ENCODE assay signal across 36 mouse cellular contexts in genomic region chr17:26835956-26836355, GRCm38 (mm10). TPM values are rescaled to one million over a fixed set of nuclear protein-coding genes. Genes with fewer than 3 reads are reported as not detected.
A peak's percentile ranks its signal among the peaks of the same experiment; 100 is the strongest.
DNase-seq lines count a peak whose midpoint lies in the region; ATAC-seq lines count a peak whose summit lies in the region.
"Had no signal": no experiment of that assay in that cellular context is flagged by ENCODE, and none has a peak within 500 bp of the region (broad histone marks: within the 10 kb centered on the region; RNA-seq: fewer than 3 reads in every experiment).

No protein-coding gene starts in this region.

- 31% methylated on average over 8 of the region's 8 CpGs for whole genome bisulfite sequencing in heart, embryonic 13.5 days
- 4% methylated on average over 8 of the region's 8 CpGs for WGBS in embryonic facial prominence, embryonic 10.5 days
- 5% methylated on average over 8 of the region's 8 CpGs for WGBS in limb, embryonic 10.5 days
- 4% methylated on average over 8 of the region's 8 CpGs for WGBS in forebrain, embryonic 10.5 days

- ATAC-seq in heart, embryonic 13.5 days (ENCODE audit: extremely low read depth, insufficient number of reproducible peaks, low FRiP score, low TSS enrichment) = no peak
- ATAC-seq: forebrain, postnatal 0 days; hindbrain, postnatal 0 days; intestine, postnatal 0 days had no signal

- H3K9ac ChIP-seq in heart, embryonic 13.5 days = peak overlapping the region; percentile 100
- H3K9ac ChIP-seq: forebrain, embryonic 12.5 days; forebrain, postnatal 0 days; hindbrain, embryonic 12.5 days; limb, embryonic 12.5 days; liver, embryonic 15.5 days; lung, embryonic 14.5 days had no signal

- peaks cover 73% of the 10 kb centered on the region for H3K27me3 ChIP-seq in heart, embryonic 13.5 days (replicated peaks)
- H3K27me3 ChIP-seq in embryonic facial prominence, embryonic 10.5 days (replicated peaks; ENCODE audit: low read depth, poor library complexity, severe bottlenecking) = peaks cover 89% of the 10 kb centered on the region
- peaks cover 90% of the 10 kb centered on the region for H3K27me3 ChIP-seq in limb, embryonic 10.5 days (ENCODE audit: low read depth, poor library complexity, severe bottlenecking)
- peaks cover 88% of the 10 kb centered on the region for H3K27me3 ChIP-seq in forebrain, embryonic 10.5 days (ENCODE audit: poor library complexity, severe bottlenecking)

- H3K27ac ChIP-seq in heart, embryonic 13.5 days (replicated peaks) = peak overlapping the region; percentile 94
- no peak overlapping the region for H3K27ac ChIP-seq in embryonic facial prominence, embryonic 10.5 days (replicated peaks)
- H3K27ac ChIP-seq in limb, embryonic 10.5 days = no peak overlapping the region
- no peak overlapping the region for H3K27ac ChIP-seq in forebrain, embryonic 10.5 days
- H3K27ac ChIP-seq: forebrain, embryonic 12.5 days; hindbrain, embryonic 12.5 days; hindbrain, postnatal 0 days; limb, embryonic 12.5 days; liver, embryonic 15.5 days had no signal

- H3K4me1 ChIP-seq in heart, embryonic 13.5 days = peaks cover 20% of the 10 kb centered on the region
- H3K4me1 ChIP-seq in embryonic facial prominence, embryonic 10.5 days = peaks cover 12% of the 10 kb centered on the region
- H3K4me1 ChIP-seq in limb, embryonic 10.5 days = peaks cover 10% of the 10 kb centered on the region
- peaks cover 17% of the 10 kb centered on the region for H3K4me1 ChIP-seq in forebrain, embryonic 10.5 days

- H3K9me3 ChIP-seq in heart, embryonic 13.5 days = peaks cover 2% of the 10 kb centered on the region; the same call in 1 of the 2 replicates
- no peaks in the 10 kb centered on the region for H3K9me3 ChIP-seq in embryonic facial prominence, embryonic 10.5 days
- H3K9me3 ChIP-seq in limb, embryonic 10.5 days (replicated peaks) = no peaks in the 10 kb centered on the region
- H3K9me3 ChIP-seq in forebrain, embryonic 10.5 days = no peaks in the 10 kb centered on the region
- H3K9me3 ChIP-seq: forebrain, embryonic 12.5 days; hindbrain, embryonic 12.5 days; liver, embryonic 15.5 days had no signal

- DNase-seq in heart, adult 11 months = peak; percentile 88
- DNase-seq in heart, postnatal 14 days = no peak
- DNase-seq in heart, adult 8-10 months (ENCODE audit: low spot score) = no peak
- peak; percentile 9 for DNase-seq in embryonic facial prominence, embryonic 10.5 days (ENCODE audit: low spot score)
- peak; percentile 36 for DNase-seq in limb, embryonic 10.5 days (ENCODE audit: low spot score)
- DNase-seq in layer of hippocampus, postnatal 25 days (ENCODE audit: extremely low spot score in 1 of 2, low spot score in 1 of 2) = no peak
- DNase-seq in forebrain, embryonic 10.5 days (ENCODE audit: extremely low spot score, low spot score) = no peak
- DNase-seq: adrenal gland, postnatal 10 days; cerebellum, adult 11 months; cerebellum, adult 9-10 months; cerebellum, postnatal 36 days; embryo, embryonic 11 days; forebrain, postnatal 0 days; gastrocnemius, postnatal 10 days; kidney, adult 9 months; kidney, postnatal 10 days; lung, embryonic 14.5 days; lung, postnatal 14 days; midbrain, embryonic 14.5 days; retina, postnatal 1 day; right cerebral cortex, postnatal 14 days had no signal

- peak overlapping the region; percentile 83 for H3K4me2 ChIP-seq in heart, embryonic 13.5 days
- H3K4me2 ChIP-seq: forebrain, embryonic 12.5 days; hindbrain, embryonic 12.5 days; limb, embryonic 12.5 days; liver, embryonic 15.5 days; lung, embryonic 14.5 days had no signal

- H3K36me3 ChIP-seq in heart, embryonic 13.5 days = peaks cover 61% of the 10 kb centered on the region
- H3K36me3 ChIP-seq in embryonic facial prominence, embryonic 10.5 days (replicated peaks) = no peaks in the 10 kb centered on the region
- no peaks in the 10 kb centered on the region for H3K36me3 ChIP-seq in limb, embryonic 10.5 days
- H3K36me3 ChIP-seq in forebrain, embryonic 10.5 days (replicated peaks) = no peaks in the 10 kb centered on the region
- H3K36me3 ChIP-seq: forebrain, embryonic 12.5 days; hindbrain, embryonic 12.5 days; limb, embryonic 12.5 days; liver, embryonic 15.5 days had no signal

- H3K4me3 ChIP-seq in heart, embryonic 13.5 days = peak overlapping the region; percentile 80
- no peak overlapping the region for H3K4me3 ChIP-seq in embryonic facial prominence, embryonic 10.5 days
- no peak overlapping the region for H3K4me3 ChIP-seq in limb, embryonic 10.5 days
- H3K4me3 ChIP-seq in forebrain, embryonic 10.5 days = no peak overlapping the region
- H3K4me3 ChIP-seq: erythroblast, embryonic 14.5 days; forebrain, embryonic 12.5 days; hindbrain, embryonic 12.5 days; limb, embryonic 12.5 days; liver, embryonic 15.5 days had no signal

- intact Hi-C loops in heart, postnatal 14 days (cut with DNase I) = no loop called here

RNA-seq across cellular contexts. Expression of gene Nkx2-5, which starts 8.9 kb away (rescaled TPM):
- total RNA-seq in heart, postnatal 14 days (2021) = 10 to 100 TPM; 78.9 to 80.4 TPM
- polyA plus RNA-seq in heart, embryonic 13.5 days (2015; fragmentation: Nextera tagmentation; extraction: Ambion mirVana) = 136 and 142 TPM in 2 replicates
- total RNA-seq in heart, adult 8-10 months (2022) = 10 to 100 TPM; 75.8 to 81.5 (median 79.7) TPM
- 0.48 and 0.75 TPM in 2 replicates for polyA plus RNA-seq in embryonic facial prominence, embryonic 10.5 days (2016; fragmentation: Nextera tagmentation; extraction: Ambion mirVana)
- polyA plus RNA-seq in limb, embryonic 10.5 days (2016; fragmentation: Nextera tagmentation; extraction: Ambion mirVana) = 0.10 and 0.14 TPM in 2 replicates
- not detected for total RNA-seq in layer of hippocampus, postnatal 25 days (2021)
- not detected in 2 replicates for polyA plus RNA-seq in forebrain, embryonic 10.5 days (2016; fragmentation: Nextera tagmentation; extraction: Ambion mirVana)
- total RNA-seq: adrenal gland, postnatal 10 days; gastrocnemius, postnatal 10 days; hindbrain, postnatal 0 days; left cerebral cortex, adult 18-20 months; left cerebral cortex, postnatal 14 days; liver, adult 2 months; monocyte, adult 5-6 weeks had no signal
- polyA plus RNA-seq: erythroblast, embryonic 14.5 days; forebrain, embryonic 12.5 days; forebrain, postnatal 0 days; hindbrain, embryonic 12.5 days; hindbrain, postnatal 0 days; large intestine, adult 2 months; limb, embryonic 12.5 days; liver, adult 2 months; midbrain, embryonic 14.5 days; neural tube, embryonic 14.5 days; urinary bladder, adult 2 months had no signal

RNA-seq across cellular contexts. Expression of gene Bnip1, which starts 55.1 kb away (rescaled TPM):
- 10 to 100 TPM; 27.0 to 32.0 TPM for total RNA-seq in heart, postnatal 14 days (2021)
- polyA plus RNA-seq in heart, embryonic 13.5 days (2015; fragmentation: Nextera tagmentation; extraction: Ambion mirVana) = 56.6 and 60.5 TPM in 2 replicates
- 10 to 100 TPM; 25.0 to 32.1 (median 29.9) TPM for total RNA-seq in heart, adult 8-10 months (2022)
- polyA plus RNA-seq in embryonic facial prominence, embryonic 10.5 days (2016; fragmentation: Nextera tagmentation; extraction: Ambion mirVana) = 44.4 and 51.0 TPM in 2 replicates
- 46.0 and 46.9 TPM in 2 replicates for polyA plus RNA-seq in limb, embryonic 10.5 days (2016; fragmentation: Nextera tagmentation; extraction: Ambion mirVana)
- 10 to 100 TPM; 28.7 to 29.7 TPM for total RNA-seq in layer of hippocampus, postnatal 25 days (2021)
- 43.9 and 51.5 TPM in 2 replicates for polyA plus RNA-seq in forebrain, embryonic 10.5 days (2016; fragmentation: Nextera tagmentation; extraction: Ambion mirVana)

Comparison
In these comparisons a context has a peak if more than half of its experiments do, and no peak if none do; other contexts are left out.
1. DNase-seq: peak in heart, adult 11 months (single experiment), embryonic facial prominence, embryonic 10.5 days (single experiment) and limb, embryonic 10.5 days (single experiment); none in heart, postnatal 14 days (0 of 2), heart, adult 8-10 months (single experiment), layer of hippocampus, postnatal 25 days (0 of 2) and forebrain, embryonic 10.5 days (single experiment).
2. RNA of gene Nkx2-5, which starts 8.9 kb away (polyA plus RNA-seq): 136 to 142 TPM in heart, embryonic 13.5 days; 0.48 to 0.75 TPM in embryonic facial prominence, embryonic 10.5 days, 0.10 to 0.14 TPM in limb, embryonic 10.5 days and not detected in forebrain, embryonic 10.5 days; every median in the first group is over 10 times any median in the second.